Mouse (Mus musculus) liver, adult 2 months (tissue): ENCODE measurements around the gene Ncoa7.

ENCODE experiments used
- CTCF ChIP-seq: fragments of 200-500 bp; IDR thresholded peaks from 2 replicates; pipeline ENCODE4 v1.5.1; 2011; ENCODE audit warnings: low read depth, low read length, control low read depth
- POLR2A ChIP-seq: fragments of 200-500 bp; IDR thresholded peaks from 2 replicates; pipeline ENCODE4 v1.6.1; 2011; ENCODE audit warnings: low read length, control low read depth; ENCODE audit not compliant: insufficient read depth; ENCODE audit errors: extremely low read depth

DNA sequence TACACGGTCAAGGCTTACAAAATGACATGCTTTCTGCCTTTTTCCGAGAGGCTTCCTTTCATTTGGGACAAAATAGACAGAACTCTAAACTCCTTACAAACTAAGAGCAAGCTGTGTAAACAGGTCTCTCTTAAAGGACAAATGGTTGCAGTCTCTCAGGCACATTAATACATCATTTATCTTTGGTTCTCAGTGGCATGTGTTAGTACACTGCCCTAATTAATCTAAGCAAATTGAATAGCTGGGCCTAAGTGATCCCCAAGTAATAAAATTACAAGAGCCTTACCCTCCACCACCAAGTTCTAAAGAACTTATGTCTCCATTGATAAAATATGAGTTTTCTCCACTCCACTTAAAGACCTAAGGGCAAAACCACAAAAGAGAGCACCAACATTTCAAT is 155.4 kb downstream of the Ncoa7 start:
- TF ChIP-seq POLR2A (no peak), CTCF (no peak)
